Mouse (Mus musculus): ENCODE measurements around the gene Golph3.

DNA sequence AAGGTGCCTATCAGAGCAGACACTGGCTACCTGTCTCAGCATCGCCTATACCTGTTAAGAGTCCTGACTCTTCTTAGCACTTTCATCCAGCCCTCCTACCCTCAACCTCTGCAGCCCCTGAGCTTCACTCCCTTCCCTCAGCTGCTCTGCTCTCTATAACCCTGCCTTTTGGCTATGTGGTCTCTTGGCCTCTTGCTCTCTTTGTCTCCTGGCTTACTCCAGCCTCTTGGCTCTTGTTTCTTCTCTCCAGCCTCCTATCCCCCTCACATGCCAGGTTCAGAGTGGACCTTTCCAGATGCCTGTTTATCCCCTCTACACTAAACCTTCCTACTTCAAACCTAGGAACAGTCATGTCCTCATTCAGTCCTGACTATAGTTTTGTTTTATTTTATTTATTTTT is 3.1 kb downstream of the Golph3 start:
- TF ChIP-seq CTCF (IDR thresholded peaks at IDR 0.05; ENCODE audit: low read depth) (no peak), EP300 (IDR thresholded peaks at IDR 0.05; ENCODE audit: low read depth) (no peak)

Measured in heart, postnatal 0 days (tissue).